In the genomic region with DNA sequence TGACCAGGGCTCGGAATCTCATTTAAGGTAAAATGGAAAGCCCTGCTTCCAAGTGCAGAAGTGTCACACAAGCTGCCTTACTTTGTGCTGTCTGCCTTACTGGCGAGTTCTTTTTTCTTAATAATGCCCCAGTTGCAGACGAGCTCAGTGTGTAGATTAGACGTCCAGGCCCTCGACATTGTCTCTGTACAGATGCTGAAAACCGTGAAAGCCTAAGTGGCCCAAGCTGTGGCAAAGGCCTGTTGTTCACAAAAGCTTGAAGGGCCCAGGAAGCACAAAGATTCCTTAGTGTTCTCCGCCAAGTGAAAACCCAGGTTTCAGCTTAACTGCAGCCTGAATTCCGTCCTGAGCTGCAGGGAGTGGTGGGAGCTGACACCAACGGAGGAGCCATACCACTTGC, we compare ENCODE assay signal across 20 mouse cellular contexts. TPM values are rescaled to one million over a fixed set of nuclear protein-coding genes. Genes with fewer than 3 reads are reported as not detected.
A peak's percentile ranks its signal among the peaks of the same experiment; 100 is the strongest.
DNase-seq lines count a peak whose midpoint lies in the region; ATAC-seq and TF ChIP-seq lines count a peak whose summit lies in the region.
"Had no signal": no experiment of that assay in that cellular context is flagged by ENCODE, and none has a peak within 500 bp of the region (broad histone marks: within the 10 kb centered on the region; RNA-seq: fewer than 3 reads in every experiment).

No protein-coding gene starts in this region.

- WGBS in forebrain, embryonic 12.5 days = 12% methylated on average over 9 of the region's 9 CpGs
- 36% methylated on average over 9 of the region's 9 CpGs for WGBS in hindbrain, embryonic 13.5 days
- 12% methylated on average over 9 of the region's 9 CpGs for WGBS in midbrain, embryonic 14.5 days

- TF ChIP-seq CTCF in brain, embryonic 14.5 days (IDR thresholded peaks at IDR 0.05; ENCODE audit: borderline replicate concordance, extremely low read depth, insufficient read depth, insufficient read length) = no peak

- H3K9ac ChIP-seq in forebrain, embryonic 12.5 days = no peak overlapping the region
- no peak overlapping the region for H3K9ac ChIP-seq in hindbrain, embryonic 13.5 days
- H3K9ac ChIP-seq in midbrain, embryonic 14.5 days (replicated peaks; ENCODE audit: low read length) = no peak overlapping the region
- H3K9ac ChIP-seq: heart, embryonic 13.5 days; limb, embryonic 13.5 days; liver, embryonic 15.5 days had no signal

- H3K36me3 ChIP-seq in forebrain, embryonic 12.5 days (replicated peaks) = no peaks in the 10 kb centered on the region
- H3K36me3 ChIP-seq in hindbrain, embryonic 13.5 days = no peaks in the 10 kb centered on the region
- H3K36me3 ChIP-seq in midbrain, embryonic 14.5 days (ENCODE audit: control insufficient read depth, insufficient read depth, low read length) = no peaks in the 10 kb centered on the region
- H3K36me3 ChIP-seq: heart, embryonic 13.5 days; limb, embryonic 13.5 days; liver, embryonic 15.5 days had no signal

- no peak for TF ChIP-seq POLR2A in brain, embryonic 14.5 days (IDR thresholded peaks at IDR 0.05; ENCODE audit: borderline replicate concordance, extremely low read depth, insufficient read depth, insufficient read length, poor library complexity, severe bottlenecking)

- H3K9me3 ChIP-seq in forebrain, embryonic 12.5 days = no peaks in the 10 kb centered on the region
- H3K9me3 ChIP-seq in hindbrain, embryonic 13.5 days = no peaks in the 10 kb centered on the region
- no peaks in the 10 kb centered on the region for H3K9me3 ChIP-seq in midbrain, embryonic 14.5 days (ENCODE audit: control insufficient read depth, low read length)
- H3K9me3 ChIP-seq: heart, embryonic 13.5 days; limb, embryonic 13.5 days; liver, embryonic 15.5 days had no signal

- H3K27me3 ChIP-seq in forebrain, embryonic 12.5 days = no peaks in the 10 kb centered on the region
- no peaks in the 10 kb centered on the region for H3K27me3 ChIP-seq in hindbrain, embryonic 13.5 days
- H3K27me3 ChIP-seq in midbrain, embryonic 14.5 days (ENCODE audit: control insufficient read depth, insufficient read depth, low read length) = no peaks in the 10 kb centered on the region
- H3K27me3 ChIP-seq: heart, embryonic 13.5 days; liver, embryonic 15.5 days had no signal

- H3K4me3 ChIP-seq in forebrain, embryonic 12.5 days (replicated peaks) = no peak overlapping the region
- H3K4me3 ChIP-seq in hindbrain, embryonic 13.5 days = no peak overlapping the region
- H3K4me3 ChIP-seq in midbrain, embryonic 14.5 days (replicated peaks; ENCODE audit: low read depth, low read length) = no peak overlapping the region
- H3K4me3 ChIP-seq: heart, embryonic 13.5 days; limb, embryonic 13.5 days; liver, embryonic 15.5 days had no signal

- peak; percentile 72 for DNase-seq in brain, embryonic 14.5 days (ENCODE audit: low read depth)
- DNase-seq in midbrain, embryonic 14.5 days = peak; percentile 44
- no peak for DNase-seq in layer of hippocampus, postnatal 10 days (ENCODE audit: low spot score in 2 of 2)
- DNase-seq in adrenal gland, postnatal 25 days = no peak
- no peak for DNase-seq in ovary, adult 18-20 months (ENCODE audit: low spot score)
- DNase-seq: cerebellum, adult 11 months; kidney, adult 8-10 months; thymus, postnatal 14 days had no signal

- no peak overlapping the region for H3K4me2 ChIP-seq in forebrain, embryonic 12.5 days
- no peak overlapping the region for H3K4me2 ChIP-seq in hindbrain, embryonic 13.5 days
- no peak overlapping the region for H3K4me2 ChIP-seq in midbrain, embryonic 14.5 days (ENCODE audit: low read length)
- H3K4me2 ChIP-seq: heart, embryonic 13.5 days; limb, embryonic 13.5 days; liver, embryonic 15.5 days had no signal

- H3K27ac ChIP-seq in forebrain, embryonic 12.5 days = peak overlapping the region; percentile 91
- H3K27ac ChIP-seq in hindbrain, embryonic 13.5 days = peak overlapping the region; percentile 36
- peak overlapping the region; percentile 34 for H3K27ac ChIP-seq in midbrain, embryonic 14.5 days (replicated peaks; ENCODE audit: low read depth, low read length)
- H3K27ac ChIP-seq: heart, embryonic 13.5 days; limb, embryonic 13.5 days; liver, embryonic 15.5 days had no signal

- ATAC-seq in forebrain, embryonic 12.5 days (ENCODE audit: low FRiP score) = no peak
- no peak for ATAC-seq in hindbrain, embryonic 13.5 days (ENCODE audit: low FRiP score)
- no peak for ATAC-seq in midbrain, embryonic 14.5 days (ENCODE audit: low FRiP score, low TSS enrichment)
- ATAC-seq: Patski had no signal

- peaks cover 54% of the 10 kb centered on the region for H3K4me1 ChIP-seq in forebrain, embryonic 12.5 days
- H3K4me1 ChIP-seq in hindbrain, embryonic 13.5 days (replicated peaks) = peaks cover 39% of the 10 kb centered on the region
- peaks cover 27% of the 10 kb centered on the region for H3K4me1 ChIP-seq in midbrain, embryonic 14.5 days (ENCODE audit: control insufficient read depth, insufficient read depth, low read length)
- H3K4me1 ChIP-seq: heart, embryonic 13.5 days; liver, embryonic 15.5 days had no signal

RNA-seq across cellular contexts. Expression of a gene that starts 15.0 kb away (rescaled TPM):
- not detected in 2 replicates for polyA plus RNA-seq in brain, embryonic 14.5 days (2012; rRNA removed)
- polyA plus RNA-seq in forebrain, embryonic 12.5 days (2016; fragmentation: Nextera tagmentation; extraction: Ambion mirVana) = 0.41 TPM in 1 of 2 replicates, not detected in the other
- 0.23 and 0.30 TPM in 2 replicates for polyA plus RNA-seq in hindbrain, embryonic 13.5 days (2015; fragmentation: Nextera tagmentation; extraction: Ambion mirVana)
- not detected in 2 replicates for polyA plus RNA-seq in midbrain, embryonic 14.5 days (2014; fragmentation: Nextera tagmentation; extraction: Ambion mirVana)
- total RNA-seq in layer of hippocampus, postnatal 10 days (2021) = not detected
- not detected in 2 replicates for total RNA-seq in adrenal gland, postnatal 25 days (2021)
- total RNA-seq: common myeloid progenitor, adult 5-6 weeks; left cerebral cortex, adult 8-10 months had no signal
- polyA plus RNA-seq: gonadal fat pad, adult 2 months; heart, embryonic 13.5 days; large intestine, adult 2 months; liver, embryonic 15.5 days; Patski; spleen, adult 2 months; stomach, embryonic 16.5 days had no signal

RNA-seq across cellular contexts. Expression of a gene that starts 26.2 kb away (rescaled TPM):
- polyA plus RNA-seq in brain, embryonic 14.5 days (2012; rRNA removed) = 29.2 and 40.4 TPM in 2 replicates
- 13.5 and 18.2 TPM in 2 replicates for polyA plus RNA-seq in forebrain, embryonic 12.5 days (2016; fragmentation: Nextera tagmentation; extraction: Ambion mirVana)
- 33.2 and 34.4 TPM in 2 replicates for polyA plus RNA-seq in hindbrain, embryonic 13.5 days (2015; fragmentation: Nextera tagmentation; extraction: Ambion mirVana)
- 20.9 and 30.3 TPM in 2 replicates for polyA plus RNA-seq in midbrain, embryonic 14.5 days (2014; fragmentation: Nextera tagmentation; extraction: Ambion mirVana)
- 10 to 100 TPM; 39.5 to 43.6 TPM for total RNA-seq in layer of hippocampus, postnatal 10 days (2021)
- 1.0 and 1.5 TPM in 2 replicates for total RNA-seq in adrenal gland, postnatal 25 days (2021)
- total RNA-seq: common myeloid progenitor, adult 5-6 weeks had no signal

Comparison
In these comparisons a context has a peak if more than half of its experiments do, and no peak if none do; other contexts are left out.
1. DNase-seq: peak in brain, embryonic 14.5 days (single experiment) and midbrain, embryonic 14.5 days (single experiment); none in layer of hippocampus, postnatal 10 days (0 of 2), adrenal gland, postnatal 25 days (single experiment) and ovary, adult 18-20 months (single experiment).
2. H3K27ac ChIP-seq: peak in every context shown above with its lines; median percentile 91 in forebrain, embryonic 12.5 days; 36 in hindbrain, embryonic 13.5 days; 34 in midbrain, embryonic 14.5 days.